Mouse (Mus musculus) midbrain, embryonic 11.5 days (tissue): ENCODE data around the gene Fhit. TPM values are rescaled to one million over a fixed set of nuclear protein-coding genes. Genes with fewer than 3 reads are reported as not detected.

Source experiments
- ATAC-seq: fragments of 200-750 bp; cut with Nextera tagmentation; 2 replicates; pipeline ENCODE4 v1.8.0; 2017; ENCODE audit warnings: moderate TSS enrichment, moderate library complexity; ENCODE audit not compliant: low FRiP score
- DNase-seq: peaks from one replicate; pipeline ENCODE4 v3.0.0; 2015; ENCODE audit warnings: low spot score; ENCODE audit errors: missing footprints
- H3K27ac ChIP-seq: fragments of 300-500 bp; sonication (generic); 2 replicates; pipeline ENCODE4 v1.5.1; 2014; ENCODE audit warnings: low read depth, low read length
- H3K27me3 ChIP-seq: fragments of 300-500 bp; sonication (generic); 2 replicates; pipeline ENCODE4 v1.6.1; 2014; ENCODE audit warnings: mild to moderate bottlenecking, low read length, moderate library complexity, mixed read lengths; ENCODE audit not compliant: control insufficient read depth, insufficient read depth
- H3K36me3 ChIP-seq: fragments of 300-500 bp; sonication (generic); 2 replicates; pipeline ENCODE4 v1.6.1; 2014; ENCODE audit warnings: mild to moderate bottlenecking, low read length, moderate library complexity, mixed read lengths; ENCODE audit not compliant: control insufficient read depth, insufficient read depth
- H3K4me1 ChIP-seq: fragments of 300-500 bp; sonication (generic); 2 replicates; pipeline ENCODE4 v1.6.1; 2014; ENCODE audit warnings: low read length; ENCODE audit not compliant: control insufficient read depth, insufficient read depth
- H3K4me2 ChIP-seq: fragments of 300-500 bp; sonication (generic); 2 replicates; pipeline ENCODE4 v1.6.1; 2014; ENCODE audit warnings: mild to moderate bottlenecking, moderate library complexity
- H3K4me3 ChIP-seq: fragments of 300-500 bp; sonication (generic); 2 replicates; pipeline ENCODE4 v1.5.1; 2014; ENCODE audit warnings: low read depth, low read length
- H3K9ac ChIP-seq: fragments of 300-500 bp; sonication (generic); 2 replicates; pipeline ENCODE4 v1.6.1; 2014; ENCODE audit warnings: low read length
- H3K9me3 ChIP-seq: fragments of 300-500 bp; sonication (generic); 2 replicates; pipeline ENCODE4 v1.6.1; 2016; ENCODE audit warnings: low read length; ENCODE audit not compliant: control insufficient read depth
- WGBS: fragments of 180-500 bp; shearing (Covaris S2); extraction: QIAGEN DNeasy Blood & Tissue Kit; methylation state at CpG from one replicate; pipeline ENCODE4 v1.1.7; 2014; 5-methylcytosine and 5-hydroxymethylcytosine counted together
- polyA plus RNA-seq: library from polyadenylated mRNA; unstranded; fragments of >200 nt; fragmentation: Nextera tagmentation; extraction: Ambion mirVana; gene quantifications from 2 replicates; pipeline ENCODE4 v1.2.1, GENCODE M21; 2014

Fhit gene
- polyA plus RNA-seq, 1 experiment from 2014 or later: 4.6 TPM

- ATAC-seq: no peak
- H3K4me3 ChIP-seq: no peak overlapping the region
- no peak for DNase-seq
- H3K9ac ChIP-seq: no peak overlapping the region
- no peaks in the 10 kb centered on the region for H3K36me3 ChIP-seq
- H3K27me3 ChIP-seq: no peaks in the 10 kb centered on the region
- H3K27ac ChIP-seq: no peak overlapping the region
- WGBS: 79% methylated on average over 1 of the region's 1 CpGs
- H3K4me2 ChIP-seq: no peak overlapping the region
- H3K4me1 ChIP-seq: no peaks in the 10 kb centered on the region
- no peaks in the 10 kb centered on the region for H3K9me3 ChIP-seq
These were observed 1572.7 kb downstream of the Fhit start for GRCm38 (mm10) chr14:9589121-9589520.

- Histone ChIP-seq H3K27ac (no peak overlapping the region), H3K9me3 (no peaks in the 10 kb centered on the region), H3K4me1 (no peaks in the 10 kb centered on the region), H3K27me3 (no peaks in the 10 kb centered on the region), H3K4me2 (no peak overlapping the region), H3K4me3 (no peak overlapping the region), H3K36me3 (no peaks in the 10 kb centered on the region), H3K9ac (no peak overlapping the region)
- ATAC-seq (no peak), DNase-seq (no peak)
- WGBS: 89% methylated on average over 4 of the region's 4 CpGs
These were observed 1573.9 kb downstream of the Fhit start for GRCm38 (mm10) chr14:9587900-9588299.

GRCm38 (mm10) chr14:9583227-9584155 is 1578.3 kb downstream of the Fhit start:
- H3K9ac ChIP-seq: no peak overlapping the region
- no peaks in the 10 kb centered on the region for H3K27me3 ChIP-seq
- DNase-seq (no peak), ATAC-seq (no peak)
- H3K4me3 ChIP-seq: no peak overlapping the region
- no peak overlapping the region for H3K4me2 ChIP-seq
- H3K4me1 ChIP-seq: no peaks in the 10 kb centered on the region
- H3K9me3 ChIP-seq: no peaks in the 10 kb centered on the region
- WGBS: 83% methylated on average over 8 of the region's 8 CpGs
- H3K27ac ChIP-seq: no peak overlapping the region
- no peaks in the 10 kb centered on the region for H3K36me3 ChIP-seq

- Histone ChIP-seq H3K4me1 (no peaks in the 10 kb centered on the region), H3K4me2 (no peak overlapping the region), H3K9me3 (no peaks in the 10 kb centered on the region), H3K27me3 (no peaks in the 10 kb centered on the region), H3K27ac (no peak overlapping the region), H3K4me3 (no peak overlapping the region), H3K9ac (no peak overlapping the region), H3K36me3 (no peaks in the 10 kb centered on the region)
- 82% methylated on average over 5 of the region's 5 CpGs for WGBS
- DNase-seq: no peak
- no peak for ATAC-seq
These were observed 1605.5 kb downstream of the Fhit start for GRCm38 (mm10) chr14:9556333-9556732.

- DNase-seq: no peak
- Histone ChIP-seq H3K27me3 (no peaks in the 10 kb centered on the region), H3K4me3 (no peak overlapping the region), H3K4me2 (no peak overlapping the region), H3K9me3 (no peaks in the 10 kb centered on the region), H3K36me3 (no peaks in the 10 kb centered on the region), H3K27ac (no peak overlapping the region), H3K9ac (no peak overlapping the region), H3K4me1 (no peaks in the 10 kb centered on the region)
- WGBS: 65% methylated on average over 6 of the region's 6 CpGs
- no peak for ATAC-seq
These were observed 1606.0 kb downstream of the Fhit start for GRCm38 (mm10) chr14:9555807-9556206.

- Histone ChIP-seq H3K36me3 (no peaks in the 10 kb centered on the region), H3K4me1 (no peaks in the 10 kb centered on the region), H3K27me3 (no peaks in the 10 kb centered on the region), H3K4me3 (no peak overlapping the region), H3K4me2 (no peak overlapping the region), H3K9me3 (no peaks in the 10 kb centered on the region), H3K9ac (no peak overlapping the region), H3K27ac (no peak overlapping the region)
- DNase-seq: no peak
- no peak for ATAC-seq
These were observed 1609.7 kb downstream of the Fhit start for GRCm38 (mm10) chr14:9552149-9552548.

- 24% methylated on average over 1 of the region's 1 CpGs for WGBS
- H3K4me3 ChIP-seq: no peak overlapping the region
- no peaks in the 10 kb centered on the region for H3K27me3 ChIP-seq
- ATAC-seq (no peak), DNase-seq (no peak)
- no peak overlapping the region for H3K4me2 ChIP-seq
- no peaks in the 10 kb centered on the region for H3K36me3 ChIP-seq
- no peaks in the 10 kb centered on the region for H3K9me3 ChIP-seq
- H3K9ac ChIP-seq: no peak overlapping the region
- no peak overlapping the region for H3K27ac ChIP-seq
- no peaks in the 10 kb centered on the region for H3K4me1 ChIP-seq
These were observed 1613.9 kb downstream of the Fhit start for GRCm38 (mm10) chr14:9547952-9548351.

- DNase-seq (no peak), ATAC-seq (no peak)
- Histone ChIP-seq H3K9ac (no peak overlapping the region), H3K27me3 (no peaks in the 10 kb centered on the region), H3K9me3 (no peaks in the 10 kb centered on the region), H3K27ac (no peak overlapping the region), H3K4me2 (no peak overlapping the region), H3K36me3 (no peaks in the 10 kb centered on the region), H3K4me3 (no peak overlapping the region), H3K4me1 (no peaks in the 10 kb centered on the region)
- 84% methylated on average over 3 of the region's 3 CpGs for WGBS
These were observed 1617.5 kb downstream of the Fhit start for GRCm38 (mm10) chr14:9544364-9544763.

GRCm38 (mm10) chr14:9535491-9535890 is 1626.3 kb downstream of the Fhit start:
- H3K4me3 ChIP-seq: no peak overlapping the region
- WGBS: 76% methylated on average over 6 of the region's 6 CpGs
- no peak for ATAC-seq
- no peaks in the 10 kb centered on the region for H3K4me1 ChIP-seq
- H3K9me3 ChIP-seq: no peaks in the 10 kb centered on the region
- H3K27me3 ChIP-seq: no peaks in the 10 kb centered on the region
- DNase-seq: no peak
- H3K27ac ChIP-seq: no peak overlapping the region
- no peaks in the 10 kb centered on the region for H3K36me3 ChIP-seq
- no peak overlapping the region for H3K4me2 ChIP-seq
- no peak overlapping the region for H3K9ac ChIP-seq
